Mouse (Mus musculus) cortical plate, adult 2 months (tissue): ENCODE results near the gene Rpl18.

Experiments used
- CTCF ChIP-seq: fragments of 200-500 bp; IDR thresholded peaks from 2 replicates; pipeline ENCODE4 v1.5.1; 2011; ENCODE audit warnings: mild to moderate bottlenecking, control low read depth, low read length; ENCODE audit not compliant: insufficient read depth; ENCODE audit errors: extremely low read depth
- POLR2A ChIP-seq: fragments of 200-500 bp; IDR thresholded peaks from 2 replicates; pipeline ENCODE4 v1.6.1; 2011; ENCODE audit warnings: mild to moderate bottlenecking, low read length, control low read depth; ENCODE audit not compliant: insufficient read depth; ENCODE audit errors: extremely low read depth

- no peak for TF ChIP-seq CTCF
- no peak for TF ChIP-seq POLR2A
Measured at GRCm38 (mm10) chr7:45716952-45717917, 2.0 kb downstream of the Rpl18 start.
